Mouse (Mus musculus): ENCODE measurements at regions not wholly inside any gene's neighbourhood (a gene's known extent, or its start where the extent isn't known, plus 50 kb on each side); places are given as distances from the start of the nearest gene placed in this dataset.
A peak's percentile ranks its signal among the peaks of the same experiment; 100 is the strongest.

GRCm38 (mm10) chr3:109273074-109273801, 67.2 kb upstream of the Vav3 start:
- H3K9ac ChIP-seq, result no peak overlapping the region
- H3K27me3 ChIP-seq, result no peaks in the 10 kb centered on the region
- peak; percentile 47 for ATAC-seq (ENCODE audit: low read depth)
- no peak overlapping the region for H3K27ac ChIP-seq (replicated peaks)
- H3K36me3 ChIP-seq, result no peaks in the 10 kb centered on the region
- WGBS, result 36% methylated on average over 5 of the region's 5 CpGs
- no peak overlapping the region for H3K4me2 ChIP-seq
- H3K4me3 ChIP-seq, result no peak overlapping the region
- no peaks in the 10 kb centered on the region for H3K9me3 ChIP-seq
- peaks cover 10% of the 10 kb centered on the region for H3K4me1 ChIP-seq (replicated peaks)

GRCm38 (mm10) chr3:109273802-109274155, 66.7 kb upstream of the Vav3 start:
- ATAC-seq (ENCODE audit: low read depth), result no peak
- no peak overlapping the region for H3K9ac ChIP-seq
- no peak overlapping the region for H3K4me3 ChIP-seq
- H3K4me2 ChIP-seq, result no peak overlapping the region
- WGBS, result 81% methylated on average over 4 of the region's 4 CpGs
- no peaks in the 10 kb centered on the region for H3K27me3 ChIP-seq
- H3K36me3 ChIP-seq, result no peaks in the 10 kb centered on the region
- no peak overlapping the region for H3K27ac ChIP-seq (replicated peaks)
- no peaks in the 10 kb centered on the region for H3K9me3 ChIP-seq
- H3K4me1 ChIP-seq (replicated peaks), result peaks cover 10% of the 10 kb centered on the region

- ATAC-seq (ENCODE audit: low read depth), result no peak
- no peak overlapping the region for H3K4me2 ChIP-seq
- no peak overlapping the region for H3K4me3 ChIP-seq
- no peaks in the 10 kb centered on the region for H3K4me1 ChIP-seq (replicated peaks)
- WGBS, result 67% methylated on average over 1 of the region's 1 CpGs
- no peak overlapping the region for H3K9ac ChIP-seq
- no peak overlapping the region for H3K27ac ChIP-seq (replicated peaks)
- H3K9me3 ChIP-seq, result no peaks in the 10 kb centered on the region
- H3K36me3 ChIP-seq, result no peaks in the 10 kb centered on the region
- no peaks in the 10 kb centered on the region for H3K27me3 ChIP-seq
These were observed 61.4 kb upstream of the Vav3 start for GRCm38 (mm10) chr3:109279086-109279485.

- Histone ChIP-seq H3K4me1 (replicated peaks) (no peaks in the 10 kb centered on the region), H3K27ac (replicated peaks) (no peak overlapping the region), H3K36me3 (no peaks in the 10 kb centered on the region), H3K9me3 (peaks cover 3% of the 10 kb centered on the region; the same call in 1 of the 2 replicates), H3K4me2 (no peak overlapping the region), H3K27me3 (no peaks in the 10 kb centered on the region), H3K4me3 (no peak overlapping the region), H3K9ac (no peak overlapping the region)
- ATAC-seq (ENCODE audit: low read depth), result no peak
- 82% methylated on average over 1 of the region's 1 CpGs for WGBS
These were observed 53.9 kb upstream of the Vav3 start for GRCm38 (mm10) chr3:109286590-109286989.

Data from neural tube, embryonic 13.5 days (tissue).